Mouse (Mus musculus) E14TG2a.4 (cell line): ENCODE measurements around the gene Nrp2.

Source experiments
- CTCF ChIP-seq: conservative IDR thresholded peaks from 2 replicates; pipeline ENCODE4 v1.5.1; 2014; ENCODE audit warnings: low read length
- NANOG ChIP-seq: IDR thresholded peaks from 2 replicates; pipeline ENCODE4 v1.6.1; 2014; ENCODE audit warnings: borderline replicate concordance, low read length, mixed read lengths

DNA sequence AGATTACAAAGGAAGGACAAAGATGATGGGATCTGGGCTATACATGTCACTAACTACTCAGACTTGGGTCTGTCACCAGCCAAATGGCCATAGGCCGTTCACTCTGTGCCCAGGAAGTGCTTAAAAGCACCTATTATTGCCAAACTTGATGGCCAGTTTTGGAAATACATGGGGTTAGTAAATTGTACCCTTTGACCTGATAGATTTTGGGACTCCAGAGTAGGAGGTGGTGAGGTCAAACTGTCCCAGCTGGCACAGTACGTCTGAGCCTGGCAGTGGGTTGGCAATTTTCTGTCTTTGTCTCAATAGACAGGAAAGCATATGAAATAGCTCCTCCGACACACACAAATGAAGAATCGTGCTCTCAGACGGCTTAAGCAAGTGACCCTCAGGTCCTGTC is 20.8 kb downstream of the Nrp2 start:
- TF ChIP-seq CTCF (no peak), NANOG (no peak)
